Mouse (Mus musculus) heart, adult 2 months (tissue): Measurements from ENCODE around the gene Iba57.

Source experiments
- CTCF ChIP-seq: fragments of 200-600 bp; IDR thresholded peaks from 2 replicates; pipeline ENCODE4 v1.8.1; 2022; ENCODE audit warnings: antibody characterized with exemption, mild to moderate bottlenecking, moderate library complexity
- POLR2A ChIP-seq: fragments of 200-500 bp; IDR thresholded peaks from 2 replicates; pipeline ENCODE4 v1.6.1; 2011; ENCODE audit warnings: mild to moderate bottlenecking, low read depth, low read length, control low read depth; ENCODE audit not compliant: insufficient read depth

DNA sequence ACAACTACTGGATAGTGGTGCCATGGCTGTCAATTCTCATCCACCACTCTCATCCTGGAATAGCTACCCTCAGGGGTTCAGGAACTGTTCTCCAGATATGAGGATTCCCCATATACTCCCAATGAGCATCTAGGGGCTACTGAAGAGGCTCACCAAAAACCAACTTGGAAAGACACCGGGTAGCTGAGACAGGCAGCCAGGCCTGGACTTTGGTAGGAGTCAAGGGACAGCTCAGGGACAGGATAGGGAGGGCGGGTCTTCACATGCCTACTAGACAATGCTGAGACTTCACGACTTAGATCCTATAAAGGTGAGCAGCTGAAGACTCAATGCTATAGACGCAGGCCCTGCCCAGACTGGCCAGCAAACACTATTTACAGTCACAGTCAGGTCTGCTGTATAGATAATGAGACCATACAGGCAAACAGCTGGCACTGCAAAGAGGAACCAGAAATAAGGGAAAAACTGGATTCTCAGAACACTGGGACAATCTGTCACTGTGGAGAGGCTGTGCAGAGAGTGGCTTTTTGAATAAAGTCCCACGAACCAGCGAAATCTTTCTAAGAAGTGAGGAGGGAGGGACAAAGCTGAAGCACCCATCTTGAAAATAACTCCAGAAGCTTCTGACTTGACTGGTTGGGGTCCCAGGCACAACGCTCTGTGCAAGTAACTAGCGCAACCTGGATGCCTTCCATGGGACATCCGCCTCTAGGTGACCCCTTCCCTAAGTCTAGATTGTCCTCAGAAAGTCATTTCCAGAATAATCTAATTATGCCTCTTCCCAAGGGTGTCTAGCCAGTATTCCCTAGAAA lies 890 bp downstream of the Iba57 start:
- no peak for TF ChIP-seq CTCF
- TF ChIP-seq POLR2A = no peak
